Mouse (Mus musculus): ENCODE measurements at regions not wholly inside any gene's neighbourhood (a gene's known extent, or its start where the extent isn't known, plus 50 kb on each side); places are given as distances from the start of the nearest gene placed in this dataset.
A peak's percentile ranks its signal among the peaks of the same experiment; 100 is the strongest.

- H3K4me2 ChIP-seq (ENCODE audit: low read length): no peak overlapping the region
- DNase-seq (ENCODE audit: low spot score) (no peak), ATAC-seq (replicated peaks; ENCODE audit: low FRiP score, low read depth) (no peak)
- H3K9ac ChIP-seq (ENCODE audit: low read depth, low read length): no peak overlapping the region
- H3K27me3 ChIP-seq (ENCODE audit: insufficient read depth, low read length): no peaks in the 10 kb centered on the region
- no peaks in the 10 kb centered on the region for H3K9me3 ChIP-seq (replicated peaks; ENCODE audit: low read length)
- WGBS: 86% methylated on average over 3 of the region's 3 CpGs
- no peak for TF ChIP-seq CTCF (IDR thresholded peaks at IDR 0.05; ENCODE audit: low read depth)
- no peaks in the 10 kb centered on the region for H3K4me1 ChIP-seq (replicated peaks; ENCODE audit: insufficient read depth, low read length)
- no peak overlapping the region for H3K4me3 ChIP-seq (replicated peaks; ENCODE audit: low read depth, low read length)
- no peaks in the 10 kb centered on the region for H3K36me3 ChIP-seq (ENCODE audit: insufficient read depth, low read length)
- H3K27ac ChIP-seq: no peak overlapping the region
Observed at GRCm38 (mm10) chr12:39763529-39763928, 274.3 kb downstream of the Arl4a start.

GRCm38 (mm10) chr12:39761946-39762345, 275.9 kb downstream of the Arl4a start:
- Histone ChIP-seq H3K4me2 (ENCODE audit: low read length) (no peak overlapping the region), H3K36me3 (ENCODE audit: insufficient read depth, low read length) (no peaks in the 10 kb centered on the region), H3K27me3 (ENCODE audit: insufficient read depth, low read length) (no peaks in the 10 kb centered on the region), H3K9ac (ENCODE audit: low read depth, low read length) (no peak overlapping the region), H3K4me3 (replicated peaks; ENCODE audit: low read depth, low read length) (no peak overlapping the region), H3K27ac (no peak overlapping the region), H3K9me3 (replicated peaks; ENCODE audit: low read length) (no peaks in the 10 kb centered on the region), H3K4me1 (replicated peaks; ENCODE audit: insufficient read depth, low read length) (no peaks in the 10 kb centered on the region)
- no peak for ATAC-seq (replicated peaks; ENCODE audit: low FRiP score, low read depth)
- 51% methylated on average over 5 of the region's 5 CpGs for WGBS
- no peak for DNase-seq (ENCODE audit: low spot score)
- TF ChIP-seq CTCF (IDR thresholded peaks at IDR 0.05; ENCODE audit: low read depth): no peak

- H3K27ac ChIP-seq: no peak overlapping the region
- H3K36me3 ChIP-seq (ENCODE audit: insufficient read depth, low read length): no peaks in the 10 kb centered on the region
- ATAC-seq (replicated peaks; ENCODE audit: low FRiP score, low read depth) (no peak), DNase-seq (ENCODE audit: low spot score) (peak; percentile 29)
- no peaks in the 10 kb centered on the region for H3K27me3 ChIP-seq (ENCODE audit: insufficient read depth, low read length)
- WGBS: 28% methylated on average over 1 of the region's 1 CpGs
- TF ChIP-seq CTCF (IDR thresholded peaks at IDR 0.05; ENCODE audit: low read depth): no peak
- H3K4me1 ChIP-seq (replicated peaks; ENCODE audit: insufficient read depth, low read length): no peaks in the 10 kb centered on the region
- no peaks in the 10 kb centered on the region for H3K9me3 ChIP-seq (replicated peaks; ENCODE audit: low read length)
- no peak overlapping the region for H3K9ac ChIP-seq (ENCODE audit: low read depth, low read length)
- no peak overlapping the region for H3K4me3 ChIP-seq (replicated peaks; ENCODE audit: low read depth, low read length)
- H3K4me2 ChIP-seq (ENCODE audit: low read length): no peak overlapping the region
Observed at GRCm38 (mm10) chr12:39761326-39761725, 276.5 kb downstream of the Arl4a start.

GRCm38 (mm10) chr12:39757975-39758374, 279.9 kb downstream of the Arl4a start:
- Histone ChIP-seq H3K27ac (no peak overlapping the region), H3K9me3 (replicated peaks; ENCODE audit: low read length) (no peaks in the 10 kb centered on the region), H3K9ac (ENCODE audit: low read depth, low read length) (no peak overlapping the region), H3K4me1 (replicated peaks; ENCODE audit: insufficient read depth, low read length) (no peaks in the 10 kb centered on the region), H3K4me2 (ENCODE audit: low read length) (no peak overlapping the region), H3K27me3 (ENCODE audit: insufficient read depth, low read length) (no peaks in the 10 kb centered on the region), H3K4me3 (replicated peaks; ENCODE audit: low read depth, low read length) (no peak overlapping the region), H3K36me3 (ENCODE audit: insufficient read depth, low read length) (no peaks in the 10 kb centered on the region)
- DNase-seq (ENCODE audit: low spot score) (no peak), ATAC-seq (replicated peaks; ENCODE audit: low FRiP score, low read depth) (no peak)
- TF ChIP-seq CTCF (IDR thresholded peaks at IDR 0.05; ENCODE audit: low read depth): no peak

- no peaks in the 10 kb centered on the region for H3K4me1 ChIP-seq (replicated peaks; ENCODE audit: insufficient read depth, low read length)
- no peak overlapping the region for H3K4me3 ChIP-seq (replicated peaks; ENCODE audit: low read depth, low read length)
- no peaks in the 10 kb centered on the region for H3K9me3 ChIP-seq (replicated peaks; ENCODE audit: low read length)
- H3K4me2 ChIP-seq (ENCODE audit: low read length): no peak overlapping the region
- DNase-seq (ENCODE audit: low spot score) (no peak), ATAC-seq (replicated peaks; ENCODE audit: low FRiP score, low read depth) (no peak)
- H3K9ac ChIP-seq (ENCODE audit: low read depth, low read length): no peak overlapping the region
- 84% methylated on average over 5 of the region's 5 CpGs for WGBS
- TF ChIP-seq CTCF (IDR thresholded peaks at IDR 0.05; ENCODE audit: low read depth): no peak
- H3K36me3 ChIP-seq (ENCODE audit: insufficient read depth, low read length): no peaks in the 10 kb centered on the region
- H3K27me3 ChIP-seq (ENCODE audit: insufficient read depth, low read length): no peaks in the 10 kb centered on the region
- H3K27ac ChIP-seq: no peak overlapping the region
Observed at GRCm38 (mm10) chr12:39751850-39752249, 286.0 kb downstream of the Arl4a start.

GRCm38 (mm10) chr12:39742156-39743063, 295.4 kb downstream of the Arl4a start:
- H3K4me2 ChIP-seq (ENCODE audit: low read length): no peak overlapping the region
- TF ChIP-seq CTCF (IDR thresholded peaks at IDR 0.05; ENCODE audit: low read depth): no peak
- 73% methylated on average over 11 of the region's 11 CpGs for WGBS
- ATAC-seq (replicated peaks; ENCODE audit: low FRiP score, low read depth) (no peak), DNase-seq (ENCODE audit: low spot score) (no peak)
- no peak overlapping the region for H3K4me3 ChIP-seq (replicated peaks; ENCODE audit: low read depth, low read length)
- no peak overlapping the region for H3K9ac ChIP-seq (ENCODE audit: low read depth, low read length)
- no peaks in the 10 kb centered on the region for H3K9me3 ChIP-seq (replicated peaks; ENCODE audit: low read length)
- no peaks in the 10 kb centered on the region for H3K4me1 ChIP-seq (replicated peaks; ENCODE audit: insufficient read depth, low read length)
- no peaks in the 10 kb centered on the region for H3K27me3 ChIP-seq (ENCODE audit: insufficient read depth, low read length)
- H3K36me3 ChIP-seq (ENCODE audit: insufficient read depth, low read length): no peaks in the 10 kb centered on the region
- H3K27ac ChIP-seq: no peak overlapping the region

All from kidney, postnatal 0 days (tissue).